In genomic region chr3:82104229-82104628, GRCm38 (mm10) we compare ENCODE assay signal across 30 mouse cellular contexts. TPM values are rescaled to one million over a fixed set of nuclear protein-coding genes. Genes with fewer than 3 reads are reported as not detected.
DNase-seq lines count a peak whose midpoint lies in the region; ATAC-seq and TF ChIP-seq lines count a peak whose summit lies in the region.
"Had no signal": no experiment of that assay in that cellular context is flagged by ENCODE, and none has a peak within 500 bp of the region (broad histone marks: within the 10 kb centered on the region; RNA-seq: fewer than 3 reads in every experiment).

No protein-coding gene starts in this region.

- no peak for TF ChIP-seq EP300 in heart, adult 2 months (IDR thresholded peaks at IDR 0.05; ENCODE audit: insufficient read depth, low read depth, low read length)

- H3K4me2 ChIP-seq in heart, embryonic 12.5 days, result no peak overlapping the region
- no peak overlapping the region for H3K4me2 ChIP-seq in lung, embryonic 14.5 days
- H3K4me2 ChIP-seq: limb, embryonic 12.5 days; lung, embryonic 15.5 days; midbrain, embryonic 15.5 days; neural tube, embryonic 15.5 days; stomach, embryonic 15.5 days had no signal

- no peak for TF ChIP-seq CTCF in heart, adult 2 months (IDR thresholded peaks at IDR 0.05)
- no peak for TF ChIP-seq CTCF in lung, embryonic 14.5 days (IDR thresholded peaks at IDR 0.05; ENCODE audit: low read depth)
- TF ChIP-seq CTCF in lung, adult 2 months (IDR thresholded peaks at IDR 0.05; ENCODE audit: insufficient read depth, low read length), result no peak

- TF ChIP-seq POLR2A in heart, adult 2 months (IDR thresholded peaks at IDR 0.05; ENCODE audit: insufficient read depth, low read depth, low read length), result no peak
- TF ChIP-seq POLR2A in lung, adult 2 months (IDR thresholded peaks at IDR 0.05; ENCODE audit: borderline replicate concordance, extremely low read depth, low read depth, low read length), result no peak

- H3K9me3 ChIP-seq in heart, embryonic 12.5 days (replicated peaks), result no peaks in the 10 kb centered on the region
- no peaks in the 10 kb centered on the region for H3K9me3 ChIP-seq in lung, embryonic 14.5 days (ENCODE audit: low read depth, low read length)
- H3K9me3 ChIP-seq: hindbrain, embryonic 10.5 days; limb, embryonic 12.5 days; lung, embryonic 15.5 days; midbrain, embryonic 10.5 days; midbrain, embryonic 15.5 days; neural tube, embryonic 15.5 days; stomach, embryonic 15.5 days had no signal

- no peak overlapping the region for H3K4me3 ChIP-seq in heart, embryonic 12.5 days
- no peak overlapping the region for H3K4me3 ChIP-seq in heart, adult 2 months
- no peak overlapping the region for H3K4me3 ChIP-seq in lung, embryonic 14.5 days (ENCODE audit: low read depth, low read length)
- H3K4me3 ChIP-seq in lung, adult 2 months (replicated peaks; ENCODE audit: extremely low read depth, low read depth, low read length), result no peak overlapping the region
- H3K4me3 ChIP-seq: erythroblast, embryonic 14.5 days; gastrocnemius, adult 2 months; hindbrain, embryonic 10.5 days; limb, embryonic 12.5 days; lung, embryonic 15.5 days; midbrain, embryonic 10.5 days; midbrain, embryonic 15.5 days; neural tube, embryonic 15.5 days; stomach, embryonic 15.5 days had no signal

- H3K4me1 ChIP-seq in heart, embryonic 12.5 days (replicated peaks), result peaks cover 28% of the 10 kb centered on the region
- H3K4me1 ChIP-seq in heart, adult 2 months (ENCODE audit: control insufficient read depth, insufficient read depth, low read length), result peaks cover 9% of the 10 kb centered on the region
- H3K4me1 ChIP-seq in lung, embryonic 14.5 days (ENCODE audit: insufficient read depth), result peaks cover 3% of the 10 kb centered on the region; the same call in 1 of the 2 replicates
- no peaks in the 10 kb centered on the region for H3K4me1 ChIP-seq in lung, adult 2 months (ENCODE audit: control insufficient read depth, insufficient read depth, low read length)
- H3K4me1 ChIP-seq: hindbrain, embryonic 10.5 days; limb, embryonic 12.5 days; midbrain, embryonic 10.5 days; midbrain, embryonic 15.5 days; neural tube, embryonic 15.5 days; stomach, embryonic 15.5 days had no signal

- peak; percentile 66 for ATAC-seq in heart, embryonic 12.5 days (ENCODE audit: insufficient number of reproducible peaks, low FRiP score)
- ATAC-seq in lung, embryonic 14.5 days (ENCODE audit: insufficient read depth), result peak; percentile 26; the same call in 1 of the 2 replicates
- ATAC-seq: activated CD4-positive, CD25-positive, alpha-beta regulatory T cell, adult 4 months; forebrain, embryonic 16.5 days; hindbrain, embryonic 16.5 days; midbrain, embryonic 15.5 days had no signal

- DNase-seq in heart, adult 11 months, result peak; percentile 88
- DNase-seq in heart, postnatal 4 days, result no peak
- no peak for DNase-seq in heart, adult 2 months
- DNase-seq in lung, embryonic 14.5 days, result peak; percentile 52
- DNase-seq in lung, adult 2 months, result no peak
- no peak for DNase-seq in thymus, postnatal 36 days
- DNase-seq: adrenal gland, adult 2 months; adrenal gland, postnatal 36 days; cerebellum, adult 2 months; cerebellum, postnatal 14 days; gastrocnemius, adult 2 months; kidney, adult 8-10 months; kidney, postnatal 10 days; layer of hippocampus, adult 9-11 months; right cerebral cortex, postnatal 25 days had no signal

- 25% methylated on average over 6 of the region's 6 CpGs for WGBS in heart, embryonic 12.5 days
- 17% methylated on average over 6 of the region's 6 CpGs for WGBS in heart, adult 2 months
- WGBS in lung, embryonic 14.5 days, result 53% methylated on average over 6 of the region's 6 CpGs
- WGBS in lung, adult 2 months, result 59% methylated on average over 6 of the region's 6 CpGs

- no peak overlapping the region for H3K9ac ChIP-seq in heart, embryonic 12.5 days
- no peak overlapping the region for H3K9ac ChIP-seq in heart, adult 2 months (ENCODE audit: low read depth, low read length)
- no peak overlapping the region for H3K9ac ChIP-seq in lung, embryonic 14.5 days
- H3K9ac ChIP-seq: limb, embryonic 12.5 days; liver, embryonic 14.5 days; lung, embryonic 15.5 days; midbrain, embryonic 15.5 days; neural tube, embryonic 15.5 days; stomach, embryonic 15.5 days had no signal

- intact Hi-C loops in heart, adult 2 months (cut with DNase I), result loop anchor here (2.0 kb wide), 1 partner anchor 29 kb away; the partner anchor contains the start of gene Gucy1b1

- peaks cover 30% of the 10 kb centered on the region for H3K36me3 ChIP-seq in heart, embryonic 12.5 days
- peaks cover 7% of the 10 kb centered on the region for H3K36me3 ChIP-seq in heart, adult 2 months (ENCODE audit: control insufficient read depth, insufficient read depth, low read length)
- H3K36me3 ChIP-seq in lung, embryonic 14.5 days (ENCODE audit: insufficient read depth), result peaks cover 36% of the 10 kb centered on the region
- H3K36me3 ChIP-seq: hindbrain, embryonic 10.5 days; limb, embryonic 12.5 days; midbrain, embryonic 10.5 days; midbrain, embryonic 15.5 days; neural tube, embryonic 15.5 days had no signal

- H3K27me3 ChIP-seq in heart, embryonic 12.5 days (replicated peaks), result no peaks in the 10 kb centered on the region
- H3K27me3 ChIP-seq in heart, adult 2 months (ENCODE audit: control insufficient read depth, insufficient read depth, low read length), result no peaks in the 10 kb centered on the region
- no peaks in the 10 kb centered on the region for H3K27me3 ChIP-seq in lung, embryonic 14.5 days (ENCODE audit: insufficient read depth, low read length)
- H3K27me3 ChIP-seq: CH12.LX; limb, embryonic 12.5 days; lung, embryonic 15.5 days; midbrain, embryonic 15.5 days; neural tube, embryonic 15.5 days; stomach, embryonic 15.5 days had no signal

- peak overlapping the region; percentile 75 for H3K27ac ChIP-seq in heart, embryonic 12.5 days (ENCODE audit: poor library complexity, severe bottlenecking)
- no peak overlapping the region; the same call in 1 of the 2 replicates for H3K27ac ChIP-seq in heart, adult 2 months
- H3K27ac ChIP-seq in lung, embryonic 14.5 days (ENCODE audit: low read depth), result 0 out of 2 replicates have a peak overlapping the region, but pooled peaks have one; percentile 15
- H3K27ac ChIP-seq: gastrocnemius, adult 2 months; hindbrain, embryonic 10.5 days; limb, embryonic 12.5 days; liver, embryonic 14.5 days; lung, embryonic 15.5 days; midbrain, embryonic 10.5 days; midbrain, embryonic 15.5 days; neural tube, embryonic 15.5 days; stomach, embryonic 15.5 days had no signal

- H3K79me2 ChIP-seq in heart, adult 2 months (replicated peaks; ENCODE audit: control insufficient read depth, insufficient read depth, low read length), result no peaks in the 10 kb centered on the region

RNA-seq across cellular contexts. Expression of gene Gucy1b1, which starts 29.7 kb away (rescaled TPM):
- 10 to 100 TPM; 24.1 to 24.7 TPM for total RNA-seq in heart, postnatal 4 days (2021)
- 61.4 and 62.6 TPM in 2 replicates for polyA plus RNA-seq in heart, embryonic 12.5 days (2016; fragmentation: Nextera tagmentation; extraction: Ambion mirVana)
- 10 to 100 TPM; 14.7 to 15.1 TPM for total RNA-seq in heart, adult 2 months (2021)
- 9.4 and 18.6 TPM in 2 replicates for polyA plus RNA-seq in heart, adult 2 months (2012; rRNA removed)
- 73.5 and 75.6 TPM in 2 replicates for polyA plus RNA-seq in lung, embryonic 14.5 days (2014; fragmentation: Nextera tagmentation; extraction: Ambion mirVana)
- 36.0 and 58.4 TPM in 2 replicates for polyA plus RNA-seq in lung, adult 2 months (2012; rRNA removed)
- total RNA-seq: CH12.LX had no signal
- polyA plus RNA-seq: C2C12; erythroblast, embryonic 14.5 days had no signal

RNA-seq across cellular contexts. Expression of gene Gucy1a1, which starts 41.4 kb away (rescaled TPM):
- 10 to 100 TPM; 39.6 to 39.7 TPM for total RNA-seq in heart, postnatal 4 days (2021)
- 51.3 and 53.3 TPM in 2 replicates for polyA plus RNA-seq in heart, embryonic 12.5 days (2016; fragmentation: Nextera tagmentation; extraction: Ambion mirVana)
- 10 to 100 TPM; 17.7 to 20.6 TPM for total RNA-seq in heart, adult 2 months (2021)
- polyA plus RNA-seq in heart, adult 2 months (2012; rRNA removed), result 12.0 and 22.7 TPM in 2 replicates
- polyA plus RNA-seq in lung, embryonic 14.5 days (2014; fragmentation: Nextera tagmentation; extraction: Ambion mirVana), result 111 and 117 TPM in 2 replicates
- polyA plus RNA-seq in lung, adult 2 months (2012; rRNA removed), result 52.2 and 81.5 TPM in 2 replicates
- total RNA-seq: CH12.LX had no signal
- polyA plus RNA-seq: C2C12; erythroblast, embryonic 14.5 days had no signal

Comparison
In these comparisons a context has a peak if more than half of its experiments do, and no peak if none do; other contexts are left out.
1. DNase-seq: peak in heart, adult 11 months (single experiment) and lung, embryonic 14.5 days (single experiment); none in heart, postnatal 4 days (single experiment), heart, adult 2 months (0 of 2), lung, adult 2 months (single experiment) and thymus, postnatal 36 days (0 of 2).